Mouse (Mus musculus) hindbrain, embryonic 11.5 days (tissue): ENCODE results near the gene Rnf212. TPM values are rescaled to one million over a fixed set of nuclear protein-coding genes. Genes with fewer than 3 reads are reported as not detected.

ENCODE experiments used
- ATAC-seq: fragments of 200-750 bp; cut with Nextera tagmentation; 2 replicates; pipeline ENCODE4 v1.8.0; 2017; ENCODE audit warnings: mild to moderate bottlenecking, moderate TSS enrichment, moderate library complexity; ENCODE audit not compliant: low FRiP score
- DNase-seq: peaks from one replicate; pipeline ENCODE4 v3.0.0-alpha.2; 2015; ENCODE audit warnings: low spot score
- H3K27ac ChIP-seq: fragments of 300-500 bp; sonication (generic); 2 replicates; pipeline ENCODE4 v1.5.1; 2014; ENCODE audit warnings: mild to moderate bottlenecking, low read depth, low read length
- H3K27me3 ChIP-seq: fragments of 300-500 bp; sonication (generic); 2 replicates; pipeline ENCODE4 v1.6.1; 2014; ENCODE audit warnings: mild to moderate bottlenecking, low read length, moderate library complexity, mixed read lengths; ENCODE audit not compliant: control insufficient read depth, insufficient read depth
- H3K36me3 ChIP-seq: fragments of 300-500 bp; sonication (generic); 2 replicates; pipeline ENCODE4 v1.6.1; 2014; ENCODE audit warnings: mild to moderate bottlenecking, low read length, moderate library complexity, mixed read lengths; ENCODE audit not compliant: control insufficient read depth, insufficient read depth
- H3K4me1 ChIP-seq: fragments of 300-500 bp; sonication (generic); replicated peaks from 2 replicates; pipeline ENCODE4 v1.6.1; 2014; ENCODE audit warnings: low read length, mixed read lengths; ENCODE audit not compliant: control insufficient read depth, insufficient read depth
- H3K4me2 ChIP-seq: fragments of 300-500 bp; sonication (generic); replicated peaks from 2 replicates; pipeline ENCODE4 v1.6.1; 2014; ENCODE audit warnings: mild to moderate bottlenecking, low read depth, low read length
- H3K4me3 ChIP-seq: fragments of 300-500 bp; sonication (generic); 2 replicates; pipeline ENCODE4 v1.5.1; 2014; ENCODE audit warnings: low read depth, low read length
- H3K9ac ChIP-seq: fragments of 300-500 bp; sonication (generic); 2 replicates; pipeline ENCODE4 v1.6.1; 2014; ENCODE audit warnings: low read depth, low read length
- H3K9me3 ChIP-seq: fragments of 300-500 bp; sonication (generic); 2 replicates; pipeline ENCODE4 v1.6.1; 2016; ENCODE audit warnings: low read length; ENCODE audit not compliant: control insufficient read depth
- WGBS: fragments of 180-500 bp; shearing (Covaris S2); extraction: QIAGEN DNeasy Blood & Tissue Kit; methylation state at CpG from one replicate; pipeline ENCODE4 v1.1.7; 2014; 5-methylcytosine and 5-hydroxymethylcytosine counted together
- polyA plus RNA-seq: library from polyadenylated mRNA; unstranded; fragments of >200 nt; fragmentation: Nextera tagmentation; extraction: Ambion mirVana; gene quantifications from 2 replicates; pipeline ENCODE4 v1.2.1, GENCODE M21; 2014

The Rnf212 gene
- polyA plus RNA-seq, 1 experiment from 2014 or later: 1.1 TPM

DNA sequence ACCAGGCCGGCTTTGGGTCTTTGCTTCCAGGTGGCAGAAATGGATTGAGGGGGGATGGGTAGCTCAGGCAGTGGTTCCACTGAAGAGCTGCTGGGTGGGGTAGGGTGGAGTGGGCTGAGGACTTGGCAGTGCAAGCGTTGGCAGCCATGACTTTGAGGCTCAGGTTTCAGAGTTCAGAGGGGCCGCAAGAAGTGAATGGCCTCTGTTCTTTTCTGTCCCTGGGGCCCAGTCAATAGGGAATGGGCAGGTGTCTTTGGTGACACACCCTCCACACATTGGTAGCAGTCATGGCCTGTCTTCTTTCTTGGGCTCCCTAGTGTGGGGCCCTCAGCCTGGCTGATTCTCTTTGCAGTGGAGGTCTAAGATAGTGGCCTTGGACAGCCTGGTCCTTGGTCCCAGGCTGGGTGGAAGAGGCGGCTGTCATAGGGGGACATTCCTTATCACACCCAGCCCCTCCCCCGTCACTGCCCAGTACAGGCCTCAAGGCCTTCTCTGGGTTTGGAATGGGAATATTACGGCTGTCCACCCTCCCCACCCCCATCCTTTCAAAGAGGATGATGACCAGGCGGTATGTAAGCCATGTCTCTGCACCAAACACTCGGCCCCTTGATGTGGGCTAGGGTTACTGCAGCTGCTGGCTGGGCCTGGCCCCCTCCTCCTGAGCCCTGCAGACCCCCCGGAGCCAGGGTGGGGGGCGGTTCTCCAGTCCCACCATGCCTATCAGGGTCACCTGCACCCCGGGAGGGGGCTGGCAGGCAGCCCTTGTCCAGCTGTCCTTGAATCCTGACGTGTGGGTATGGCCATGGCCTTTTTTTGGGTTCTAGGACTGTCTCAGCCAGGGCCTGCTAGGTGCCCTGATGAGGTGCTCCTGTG is 70.8 kb downstream of the Rnf212 start:
- DNase-seq: no peak
- Histone ChIP-seq H3K9ac (no peak overlapping the region), H3K4me2 (no peak overlapping the region), H3K9me3 (no peaks in the 10 kb centered on the region), H3K36me3 (no peaks in the 10 kb centered on the region), H3K27ac (no peak overlapping the region), H3K27me3 (no peaks in the 10 kb centered on the region), H3K4me3 (no peak overlapping the region), H3K4me1 (no peaks in the 10 kb centered on the region)
- 76% methylated on average over 10 of the region's 12 CpGs for WGBS
- ATAC-seq: peak; percentile 25; the same call in 1 of the 2 replicates

- no peak for DNase-seq
- Histone ChIP-seq H3K27ac (no peak overlapping the region), H3K4me1 (peaks cover 5% of the 10 kb centered on the region; the same call in 1 of the 2 replicates), H3K9me3 (no peaks in the 10 kb centered on the region), H3K36me3 (no peaks in the 10 kb centered on the region), H3K27me3 (no peaks in the 10 kb centered on the region), H3K9ac (no peak overlapping the region), H3K4me2 (no peak overlapping the region), H3K4me3 (no peak overlapping the region)
- no peak for ATAC-seq
- 70% methylated on average over 10 of the region's 10 CpGs for WGBS
Measured at GRCm38 (mm10) chr5:108701341-108702021, 73.3 kb downstream of the Rnf212 start.

DNA sequence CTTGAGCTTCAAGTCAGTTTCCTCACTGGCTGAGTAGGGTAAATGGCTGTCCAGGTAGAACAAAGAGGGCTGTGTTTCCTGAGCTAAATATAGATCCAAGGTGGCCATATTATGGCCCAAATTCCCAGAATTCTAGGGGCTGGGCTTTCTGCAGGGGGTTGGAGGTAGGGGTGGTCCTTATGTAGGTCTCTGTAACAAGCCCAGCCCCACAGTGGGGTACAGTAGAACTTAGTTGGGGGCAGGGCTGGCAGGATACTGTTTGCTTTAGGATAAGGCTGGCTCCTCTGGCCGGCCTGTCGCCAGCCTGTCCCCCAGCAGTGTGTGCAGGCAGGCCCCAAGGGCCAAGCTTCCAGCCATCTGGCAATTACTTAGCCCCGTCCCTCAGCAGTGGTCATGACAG is 74.4 kb downstream of the Rnf212 start:
- Histone ChIP-seq H3K27me3 (no peaks in the 10 kb centered on the region), H3K4me1 (peaks cover 5% of the 10 kb centered on the region; the same call in 1 of the 2 replicates), H3K4me2 (no peak overlapping the region), H3K9ac (no peak overlapping the region), H3K9me3 (no peaks in the 10 kb centered on the region), H3K27ac (no peak overlapping the region), H3K4me3 (no peak overlapping the region), H3K36me3 (no peaks in the 10 kb centered on the region)
- ATAC-seq (no peak), DNase-seq (no peak)
- 59% methylated on average over 3 of the region's 3 CpGs for WGBS

DNA sequence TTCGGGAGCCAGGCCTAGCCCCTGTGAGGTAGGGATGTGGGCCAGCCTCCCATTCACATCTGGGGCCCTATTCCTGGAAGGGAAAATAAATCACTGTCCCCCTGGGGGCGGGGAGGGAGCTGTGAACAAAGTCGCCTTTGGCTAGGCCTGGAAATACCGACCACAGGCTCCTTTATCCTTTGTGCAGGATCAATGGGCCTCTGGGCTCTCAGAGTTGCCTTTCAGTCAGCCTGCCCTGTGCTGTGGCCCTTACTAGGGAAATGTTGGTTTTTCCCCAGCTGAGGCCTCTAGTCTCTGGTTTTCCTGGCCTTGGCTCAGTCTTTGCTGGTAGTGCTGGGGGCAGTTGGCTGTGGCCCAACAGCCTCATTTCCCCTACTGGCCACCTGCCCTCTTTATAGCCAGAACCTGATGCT is 77.4 kb downstream of the Rnf212 start:
- Histone ChIP-seq H3K4me3 (no peak overlapping the region), H3K27ac (peak overlapping the region; percentile 56), H3K36me3 (no peaks in the 10 kb centered on the region), H3K4me2 (0 out of 2 replicates have a peak overlapping the region, but pooled peaks have one; percentile 2), H3K9ac (no peak overlapping the region), H3K27me3 (peaks cover 6% of the 10 kb centered on the region), H3K4me1 (peaks cover 5% of the 10 kb centered on the region), H3K9me3 (no peaks in the 10 kb centered on the region)
- DNase-seq (peak; percentile 57), ATAC-seq (peak; percentile 9; the same call in 1 of the 2 replicates)
- WGBS: 18% methylated on average over 4 of the region's 4 CpGs

DNA sequence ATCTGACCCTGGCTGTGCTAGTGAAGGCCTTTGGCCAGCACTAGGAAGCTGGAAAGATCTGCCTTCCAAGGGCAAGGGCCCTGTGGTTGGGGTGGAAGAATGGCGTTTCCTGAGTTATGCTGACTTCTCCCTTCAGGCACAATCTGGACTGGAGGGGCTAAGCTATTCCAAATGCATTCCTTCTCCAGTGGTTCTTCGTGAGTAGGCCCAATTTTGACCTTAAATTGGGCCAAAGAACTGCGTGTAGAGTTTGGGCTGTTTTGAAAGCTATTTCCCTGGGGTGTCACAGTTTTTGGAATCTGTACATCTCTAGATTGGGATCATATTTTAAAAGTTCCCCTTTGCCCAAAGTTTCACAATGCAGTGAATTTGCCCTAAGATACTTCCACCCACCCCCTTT is 78.2 kb downstream of the Rnf212 start:
- no peak overlapping the region for H3K4me2 ChIP-seq
- WGBS: 83% methylated on average over 3 of the region's 3 CpGs
- H3K36me3 ChIP-seq: no peaks in the 10 kb centered on the region
- DNase-seq (no peak), ATAC-seq (no peak)
- H3K27ac ChIP-seq: no peak overlapping the region
- H3K4me1 ChIP-seq: peaks cover 5% of the 10 kb centered on the region
- H3K9me3 ChIP-seq: no peaks in the 10 kb centered on the region
- no peak overlapping the region for H3K4me3 ChIP-seq
- H3K27me3 ChIP-seq: peaks cover 7% of the 10 kb centered on the region
- no peak overlapping the region for H3K9ac ChIP-seq

GRCm38 (mm10) chr5:108695861-108696260 is 78.9 kb downstream of the Rnf212 start:
- ATAC-seq (no peak), DNase-seq (no peak)
- H3K36me3 ChIP-seq: no peaks in the 10 kb centered on the region
- H3K9me3 ChIP-seq: no peaks in the 10 kb centered on the region
- H3K4me3 ChIP-seq: no peak overlapping the region
- no peak overlapping the region for H3K9ac ChIP-seq
- H3K27me3 ChIP-seq: peaks cover 7% of the 10 kb centered on the region
- H3K4me1 ChIP-seq: peaks cover 5% of the 10 kb centered on the region
- no peak overlapping the region for H3K4me2 ChIP-seq
- no peak overlapping the region for H3K27ac ChIP-seq
- WGBS: 97% methylated on average over 11 of the region's 12 CpGs

GRCm38 (mm10) chr5:108694352-108695261 is 80.2 kb downstream of the Rnf212 start:
- peak overlapping the region; percentile 24; the same call in 1 of the 2 replicates for H3K27ac ChIP-seq
- H3K4me2 ChIP-seq: peak overlapping the region; percentile 90
- WGBS: under 1% methylated on average over 71 of the region's 99 CpGs
- peak; percentile 66 for ATAC-seq
- peaks cover 7% of the 10 kb centered on the region for H3K27me3 ChIP-seq
- H3K4me3 ChIP-seq: peak overlapping the region; percentile 83
- no peaks in the 10 kb centered on the region for H3K36me3 ChIP-seq
- peak overlapping the region; percentile 68 for H3K9ac ChIP-seq
- peaks cover 5% of the 10 kb centered on the region for H3K4me1 ChIP-seq
- DNase-seq: peak; percentile 55
- no peaks in the 10 kb centered on the region for H3K9me3 ChIP-seq

DNA sequence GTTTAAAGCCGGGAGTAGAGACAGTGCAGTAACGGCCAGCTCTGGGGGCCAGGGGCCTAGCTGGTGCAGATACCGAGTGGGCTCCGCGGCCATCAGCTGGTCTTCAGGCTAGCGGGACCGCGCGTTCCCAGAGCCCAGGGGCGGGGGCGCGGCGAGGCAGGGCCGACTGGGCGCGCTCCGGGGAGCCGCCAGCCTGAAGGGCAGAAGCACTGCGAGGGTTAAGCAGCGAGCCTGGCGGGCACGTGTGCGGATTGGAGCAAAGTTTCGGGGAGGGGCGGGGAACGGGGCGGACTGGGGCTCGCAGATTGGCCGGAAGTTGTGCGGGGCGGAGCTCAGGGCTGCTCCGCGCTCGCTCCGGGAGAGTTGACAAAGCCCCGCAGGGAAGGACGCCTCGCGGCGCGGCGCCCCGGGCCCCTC is 80.9 kb downstream of the Rnf212 start:
- peaks cover 7% of the 10 kb centered on the region for H3K27me3 ChIP-seq
- peak overlapping the region; percentile 68 for H3K9ac ChIP-seq
- H3K9me3 ChIP-seq: no peaks in the 10 kb centered on the region
- H3K4me1 ChIP-seq: peaks cover 5% of the 10 kb centered on the region
- ATAC-seq (peak; percentile 95), DNase-seq (peak; percentile 92)
- peak overlapping the region; percentile 90 for H3K4me2 ChIP-seq
- H3K36me3 ChIP-seq: no peaks in the 10 kb centered on the region
- peak overlapping the region; percentile 83 for H3K4me3 ChIP-seq
- WGBS: under 1% methylated on average over 28 of the region's 43 CpGs
- no peak overlapping the region for H3K27ac ChIP-seq
